Mouse (Mus musculus): ENCODE results near the gene Atg10. TPM values are rescaled to one million over a fixed set of nuclear protein-coding genes. Genes with fewer than 3 reads are reported as not detected.

Gene Atg10
- polyA plus RNA-seq, 1 experiment from 2014 or later, result 8.1 TPM

DNA sequence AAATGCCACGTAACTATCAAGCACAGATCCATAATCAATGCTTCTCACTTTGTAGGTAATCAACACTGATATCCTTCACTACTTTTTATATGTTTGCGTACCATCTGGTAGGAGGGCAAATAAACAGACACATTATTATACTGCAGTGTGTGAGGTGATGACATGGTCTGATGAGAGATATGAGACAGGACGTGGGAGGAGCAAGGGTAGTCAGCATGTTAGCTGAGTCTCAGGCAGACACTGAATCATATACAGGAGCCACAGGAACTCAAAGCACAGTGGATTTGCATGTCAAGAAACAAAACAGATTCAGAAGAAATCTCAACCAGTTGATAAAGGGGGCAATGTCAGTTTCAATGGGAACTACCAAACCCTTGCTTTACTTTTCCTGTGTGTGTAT is 185.7 kb downstream of the Atg10 start:
- DNase-seq (ENCODE audit: extremely low spot score, low spot score), result no peak

GRCm38 (mm10) chr13:91037405-91037804 is 186.4 kb downstream of the Atg10 start:
- Histone ChIP-seq H3K4me1 (no peaks in the 10 kb centered on the region), H3K27me3 (ENCODE audit: poor library complexity, severe bottlenecking) (no peaks in the 10 kb centered on the region), H3K4me3 (no peak overlapping the region), H3K27ac (no peak overlapping the region), H3K9me3 (no peaks in the 10 kb centered on the region), H3K36me3 (replicated peaks) (no peaks in the 10 kb centered on the region)
- no peak for DNase-seq (ENCODE audit: extremely low spot score, low spot score)
- WGBS, result 94% methylated on average over 6 of the region's 6 CpGs

More for the DNA sequence above, 185.7 kb downstream of the Atg10 start:
- H3K36me3 ChIP-seq (replicated peaks), result no peaks in the 10 kb centered on the region
- no peak overlapping the region for H3K27ac ChIP-seq
- no peaks in the 10 kb centered on the region for H3K9me3 ChIP-seq
- WGBS, result 95% methylated on average over 3 of the region's 3 CpGs
- H3K4me3 ChIP-seq, result no peak overlapping the region
- no peaks in the 10 kb centered on the region for H3K27me3 ChIP-seq (ENCODE audit: poor library complexity, severe bottlenecking)
- no peaks in the 10 kb centered on the region for H3K4me1 ChIP-seq

GRCm38 (mm10) chr13:91031836-91032235 is 191.9 kb downstream of the Atg10 start:
- Histone ChIP-seq H3K4me1 (no peaks in the 10 kb centered on the region), H3K9me3 (no peaks in the 10 kb centered on the region), H3K36me3 (replicated peaks) (no peaks in the 10 kb centered on the region), H3K27ac (no peak overlapping the region), H3K4me3 (no peak overlapping the region), H3K27me3 (ENCODE audit: poor library complexity, severe bottlenecking) (no peaks in the 10 kb centered on the region)
- no peak for DNase-seq (ENCODE audit: extremely low spot score, low spot score)
- 86% methylated on average over 2 of the region's 2 CpGs for WGBS

GRCm38 (mm10) chr13:91023447-91023846 is 200.3 kb downstream of the Atg10 start:
- H3K9me3 ChIP-seq, result no peaks in the 10 kb centered on the region
- 94% methylated on average over 9 of the region's 9 CpGs for WGBS
- H3K27ac ChIP-seq, result no peak overlapping the region
- H3K36me3 ChIP-seq (replicated peaks), result no peaks in the 10 kb centered on the region
- no peak overlapping the region for H3K4me3 ChIP-seq
- H3K4me1 ChIP-seq, result no peaks in the 10 kb centered on the region
- no peaks in the 10 kb centered on the region for H3K27me3 ChIP-seq (ENCODE audit: poor library complexity, severe bottlenecking)
- no peak for DNase-seq (ENCODE audit: extremely low spot score, low spot score)

DNA sequence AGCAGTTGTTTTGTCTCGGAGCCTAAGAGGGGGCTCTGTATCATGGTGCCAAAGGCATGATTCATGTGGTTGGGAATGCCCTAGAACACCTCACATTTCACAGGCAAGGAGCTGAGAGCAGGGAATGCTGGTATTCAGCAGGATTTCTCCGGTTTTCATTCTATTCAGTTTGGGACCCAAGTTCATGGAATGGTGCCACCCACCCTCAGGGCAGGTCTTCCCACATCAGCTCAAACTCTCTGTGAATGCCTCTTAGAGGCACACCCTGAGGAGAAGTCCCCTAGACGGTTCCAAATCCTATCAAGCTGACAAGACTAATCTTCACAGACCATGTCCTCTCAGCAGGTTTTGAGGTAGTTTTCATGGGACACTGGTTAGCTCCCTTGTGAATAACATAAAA is 211.9 kb downstream of the Atg10 start:
- no peaks in the 10 kb centered on the region for H3K9me3 ChIP-seq
- H3K27ac ChIP-seq, result no peak overlapping the region
- no peak overlapping the region for H3K4me3 ChIP-seq
- no peaks in the 10 kb centered on the region for H3K27me3 ChIP-seq (ENCODE audit: poor library complexity, severe bottlenecking)
- H3K36me3 ChIP-seq (replicated peaks), result no peaks in the 10 kb centered on the region
- WGBS, result 71% methylated on average over 3 of the region's 3 CpGs
- H3K4me1 ChIP-seq, result no peaks in the 10 kb centered on the region
- DNase-seq (ENCODE audit: extremely low spot score, low spot score), result no peak

- H3K27ac ChIP-seq, result no peak overlapping the region
- H3K4me3 ChIP-seq, result no peak overlapping the region
- no peaks in the 10 kb centered on the region for H3K27me3 ChIP-seq (ENCODE audit: poor library complexity, severe bottlenecking)
- 87% methylated on average over 2 of the region's 2 CpGs for WGBS
- H3K9me3 ChIP-seq, result no peaks in the 10 kb centered on the region
- H3K4me1 ChIP-seq, result no peaks in the 10 kb centered on the region
- no peak for DNase-seq (ENCODE audit: extremely low spot score, low spot score)
- H3K36me3 ChIP-seq (replicated peaks), result no peaks in the 10 kb centered on the region
Observed at GRCm38 (mm10) chr13:90995034-90995629, 228.6 kb downstream of the Atg10 start.

DNA sequence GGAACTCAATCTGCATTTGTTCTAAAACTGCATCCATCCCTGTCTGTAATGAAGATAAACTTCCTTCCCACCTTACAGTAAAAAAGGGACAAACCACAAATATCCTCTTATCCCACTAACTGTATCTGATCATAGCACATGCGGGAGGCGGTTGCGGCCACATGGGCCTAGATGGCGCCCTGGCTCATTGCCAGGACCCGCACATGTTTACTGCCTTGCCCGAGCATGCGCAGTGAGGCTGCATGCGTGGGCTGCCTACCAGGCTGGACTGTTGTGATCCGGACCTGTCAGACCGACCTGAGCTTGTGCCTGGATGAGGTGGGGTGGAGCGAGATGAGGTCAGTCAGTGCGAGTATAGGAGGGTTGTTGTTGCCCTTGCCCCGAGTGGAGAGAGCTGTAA is 230.2 kb downstream of the Atg10 start:
- Histone ChIP-seq H3K4me3 (no peak overlapping the region), H3K27ac (no peak overlapping the region), H3K9me3 (no peaks in the 10 kb centered on the region), H3K27me3 (ENCODE audit: poor library complexity, severe bottlenecking) (no peaks in the 10 kb centered on the region), H3K36me3 (replicated peaks) (no peaks in the 10 kb centered on the region), H3K4me1 (no peaks in the 10 kb centered on the region)
- 78% methylated on average over 13 of the region's 13 CpGs for WGBS
- no peak for DNase-seq (ENCODE audit: extremely low spot score, low spot score)

- DNase-seq (ENCODE audit: extremely low spot score, low spot score), result no peak
- H3K4me3 ChIP-seq, result no peak overlapping the region
- 88% methylated on average over 5 of the region's 5 CpGs for WGBS
- no peaks in the 10 kb centered on the region for H3K27me3 ChIP-seq (ENCODE audit: poor library complexity, severe bottlenecking)
- H3K36me3 ChIP-seq (replicated peaks), result no peaks in the 10 kb centered on the region
- no peaks in the 10 kb centered on the region for H3K9me3 ChIP-seq
- no peak overlapping the region for H3K27ac ChIP-seq
- H3K4me1 ChIP-seq, result no peaks in the 10 kb centered on the region
Observed at GRCm38 (mm10) chr13:90992948-90993347, 230.8 kb downstream of the Atg10 start.

DNA sequence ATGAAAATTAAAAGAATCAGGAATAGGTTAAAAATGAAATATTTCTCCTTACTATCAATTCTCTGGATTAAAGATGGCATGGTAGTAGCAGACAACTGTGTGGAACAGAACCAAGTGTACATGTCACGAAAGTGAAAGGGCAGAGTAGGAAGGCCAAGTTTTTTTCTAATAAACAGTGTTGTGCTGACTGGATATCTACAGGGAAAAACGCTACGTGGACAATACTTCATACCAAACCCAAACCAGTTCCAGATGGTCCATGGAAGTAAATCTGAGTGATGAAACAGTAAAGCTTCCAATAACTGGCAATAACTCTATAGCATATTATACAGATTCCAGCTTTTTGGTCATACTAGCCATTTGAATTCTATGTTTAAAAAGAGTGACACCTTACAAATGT is 235.5 kb downstream of the Atg10 start:
- Histone ChIP-seq H3K9me3 (no peaks in the 10 kb centered on the region), H3K27me3 (ENCODE audit: poor library complexity, severe bottlenecking) (no peaks in the 10 kb centered on the region), H3K36me3 (replicated peaks) (no peaks in the 10 kb centered on the region), H3K27ac (no peak overlapping the region), H3K4me1 (no peaks in the 10 kb centered on the region), H3K4me3 (no peak overlapping the region)
- WGBS, result 83% methylated on average over 3 of the region's 3 CpGs
- DNase-seq (ENCODE audit: extremely low spot score, low spot score), result no peak

GRCm38 (mm10) chr13:90985417-90985816 is 238.4 kb downstream of the Atg10 start:
- H3K36me3 ChIP-seq (replicated peaks), result no peaks in the 10 kb centered on the region
- no peak overlapping the region for H3K4me3 ChIP-seq
- H3K27ac ChIP-seq, result no peak overlapping the region
- no peaks in the 10 kb centered on the region for H3K27me3 ChIP-seq (ENCODE audit: poor library complexity, severe bottlenecking)
- WGBS, result 87% methylated on average over 3 of the region's 3 CpGs
- DNase-seq (ENCODE audit: extremely low spot score, low spot score), result no peak
- no peaks in the 10 kb centered on the region for H3K4me1 ChIP-seq
- H3K9me3 ChIP-seq, result no peaks in the 10 kb centered on the region

- 90% methylated on average over 2 of the region's 2 CpGs for WGBS
- DNase-seq (ENCODE audit: extremely low spot score, low spot score), result no peak
Observed at GRCm38 (mm10) chr13:90984073-90984472, 239.7 kb downstream of the Atg10 start.

DNA sequence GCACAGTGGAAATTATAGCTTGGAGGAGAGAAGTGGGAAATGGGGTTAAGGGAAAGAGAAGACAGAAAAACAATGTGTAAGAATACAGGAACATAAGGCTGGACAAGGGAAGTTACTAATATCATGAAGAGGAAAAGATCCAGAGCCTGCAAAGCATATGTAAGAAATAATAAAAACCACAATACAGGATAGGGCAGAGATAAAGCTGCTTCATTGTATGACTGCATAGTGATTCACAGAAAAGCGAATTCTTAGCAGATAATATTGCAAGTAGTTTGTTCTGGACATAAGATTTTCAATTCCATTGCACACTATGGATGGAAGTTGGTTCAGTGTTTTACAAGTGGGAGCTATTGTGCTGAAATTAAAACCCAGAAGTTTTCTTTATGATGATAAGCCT is 242.0 kb downstream of the Atg10 start:
- no peaks in the 10 kb centered on the region for H3K36me3 ChIP-seq (replicated peaks)
- DNase-seq (ENCODE audit: extremely low spot score, low spot score), result no peak
- no peaks in the 10 kb centered on the region for H3K4me1 ChIP-seq
- WGBS, result 84% methylated on average over 1 of the region's 1 CpGs
- H3K9me3 ChIP-seq, result no peaks in the 10 kb centered on the region
- H3K27ac ChIP-seq, result no peak overlapping the region
- no peak overlapping the region for H3K4me3 ChIP-seq
- H3K27me3 ChIP-seq (ENCODE audit: poor library complexity, severe bottlenecking), result no peaks in the 10 kb centered on the region

More at GRCm38 (mm10) chr13:90984073-90984472, 239.7 kb downstream of the Atg10 start:
- Histone ChIP-seq H3K36me3 (replicated peaks) (no peaks in the 10 kb centered on the region), H3K27me3 (ENCODE audit: poor library complexity, severe bottlenecking) (no peaks in the 10 kb centered on the region), H3K27ac (no peak overlapping the region), H3K4me1 (no peaks in the 10 kb centered on the region), H3K4me3 (no peak overlapping the region), H3K9me3 (no peaks in the 10 kb centered on the region)

DNA sequence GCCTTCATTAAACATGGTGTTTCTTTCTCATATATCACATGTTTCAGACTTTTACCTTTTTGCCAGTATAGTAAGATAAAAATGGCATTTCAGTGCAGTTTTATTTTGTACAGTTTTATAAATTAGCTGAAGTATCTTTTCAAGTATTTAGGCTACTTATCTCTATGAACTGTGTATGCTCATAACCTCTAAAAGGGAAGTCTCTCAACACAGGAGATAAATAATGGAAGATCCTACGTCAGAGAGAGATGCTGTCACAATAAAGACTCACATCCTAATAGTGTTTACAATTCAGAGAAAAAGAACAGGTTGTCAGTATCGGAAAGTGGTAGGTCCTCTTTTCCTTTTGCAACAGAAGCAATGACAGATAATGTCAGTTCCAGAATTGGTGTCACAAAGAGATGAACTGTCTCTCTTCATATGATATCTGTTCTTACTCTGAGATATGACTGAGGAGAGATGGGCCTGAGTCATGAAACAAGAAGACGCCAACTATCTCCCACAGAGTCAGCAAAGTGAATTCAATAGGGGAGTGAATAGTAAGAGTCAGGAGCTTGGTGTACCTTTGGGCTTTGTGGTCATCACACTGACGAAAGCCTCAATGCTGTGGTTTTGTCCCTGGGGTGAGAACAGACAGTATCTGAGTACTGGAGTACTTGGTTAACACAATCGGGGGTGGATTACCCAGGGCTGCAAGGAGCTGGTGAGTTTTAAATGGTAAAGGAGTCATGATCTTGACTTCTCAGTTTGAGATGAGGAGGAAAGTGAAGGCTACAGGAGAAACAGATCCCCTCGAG is 242.7 kb downstream of the Atg10 start:
- H3K4me1 ChIP-seq, result no peaks in the 10 kb centered on the region
- WGBS, result 90% methylated on average over 6 of the region's 6 CpGs
- no peaks in the 10 kb centered on the region for H3K36me3 ChIP-seq (replicated peaks)
- H3K27me3 ChIP-seq (ENCODE audit: poor library complexity, severe bottlenecking), result no peaks in the 10 kb centered on the region
- no peak overlapping the region for H3K4me3 ChIP-seq
- H3K27ac ChIP-seq, result no peak overlapping the region
- no peak for DNase-seq (ENCODE audit: extremely low spot score, low spot score)
- no peaks in the 10 kb centered on the region for H3K9me3 ChIP-seq

Measured in forebrain, embryonic 10.5 days (tissue).